Mouse (Mus musculus): ENCODE measurements around the gene Fscn1. TPM values are rescaled to one million over a fixed set of nuclear protein-coding genes. Genes with fewer than 3 reads are reported as not detected.
A peak's percentile ranks its signal among the peaks of the same experiment; 100 is the strongest.

Gene Fscn1
- polyA plus RNA-seq, 1 experiment: 28.5 TPM

- no peak overlapping the region for H3K27ac ChIP-seq (ENCODE audit: insufficient read depth, low read depth, low read length)
Observed at GRCm38 (mm10) chr5:142935642-142936335, 24.4 kb upstream of the Fscn1 start.

DNA sequence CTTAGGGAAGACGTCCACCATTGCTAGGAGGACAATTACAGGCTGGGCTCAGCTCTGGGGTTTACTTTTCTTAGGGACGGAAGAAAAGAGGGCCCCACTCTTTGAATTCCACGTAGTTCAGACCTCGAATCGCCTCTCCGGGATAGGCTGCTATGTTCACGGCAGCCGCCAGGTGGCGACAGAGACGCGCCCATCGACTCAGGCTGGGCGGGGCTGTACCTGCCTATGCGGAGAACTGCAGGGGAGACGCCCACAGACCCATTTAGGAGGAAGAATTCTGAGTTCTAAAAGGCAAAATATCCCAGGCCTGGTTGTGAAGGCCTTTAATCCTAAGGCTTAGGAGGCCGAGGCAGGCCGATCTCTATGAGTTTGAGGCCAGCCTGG lies 23.8 kb upstream of the Fscn1 start:
- WGBS: 6% methylated on average over 17 of the region's 17 CpGs
- H3K4me1 ChIP-seq (ENCODE audit: control insufficient read depth, insufficient read depth, low read length): 0 out of 2 replicates have a peak, but pooled peaks cover 4% of the 10 kb centered on the region
- no peaks in the 10 kb centered on the region for H3K36me3 ChIP-seq (ENCODE audit: control insufficient read depth, insufficient read depth, low read length)
- peak; percentile 81 for DNase-seq
- no peak overlapping the region for H3K4me3 ChIP-seq (ENCODE audit: insufficient read depth, low read depth, low read length)
- H3K27ac ChIP-seq (ENCODE audit: insufficient read depth, low read depth, low read length): no peak overlapping the region
- TF ChIP-seq POLR2A (IDR thresholded peaks at IDR 0.05; ENCODE audit: low read depth, low read length) (no peak), CTCF (conservative IDR thresholded peaks at IDR 0.05; ENCODE audit: insufficient read depth, insufficient read length, low read depth, low read length) (peak; percentile 90)
- H3K27me3 ChIP-seq (replicated peaks; ENCODE audit: control insufficient read depth, insufficient read depth, low read length): no peaks in the 10 kb centered on the region

More at GRCm38 (mm10) chr5:142935642-142936335, 24.4 kb upstream of the Fscn1 start:
- WGBS: 20% methylated on average over 13 of the region's 13 CpGs
- TF ChIP-seq CTCF (conservative IDR thresholded peaks at IDR 0.05; ENCODE audit: insufficient read depth, insufficient read length, low read depth, low read length): peak; percentile 53
- TF ChIP-seq POLR2A (IDR thresholded peaks at IDR 0.05; ENCODE audit: low read depth, low read length): no peak
- no peaks in the 10 kb centered on the region for H3K27me3 ChIP-seq (replicated peaks; ENCODE audit: control insufficient read depth, insufficient read depth, low read length)
- no peaks in the 10 kb centered on the region for H3K36me3 ChIP-seq (ENCODE audit: control insufficient read depth, insufficient read depth, low read length)
- H3K4me1 ChIP-seq (ENCODE audit: control insufficient read depth, insufficient read depth, low read length): 0 out of 2 replicates have a peak, but pooled peaks cover 4% of the 10 kb centered on the region
- peak; percentile 92 for DNase-seq
- H3K4me3 ChIP-seq (ENCODE audit: insufficient read depth, low read depth, low read length): no peak overlapping the region

DNA sequence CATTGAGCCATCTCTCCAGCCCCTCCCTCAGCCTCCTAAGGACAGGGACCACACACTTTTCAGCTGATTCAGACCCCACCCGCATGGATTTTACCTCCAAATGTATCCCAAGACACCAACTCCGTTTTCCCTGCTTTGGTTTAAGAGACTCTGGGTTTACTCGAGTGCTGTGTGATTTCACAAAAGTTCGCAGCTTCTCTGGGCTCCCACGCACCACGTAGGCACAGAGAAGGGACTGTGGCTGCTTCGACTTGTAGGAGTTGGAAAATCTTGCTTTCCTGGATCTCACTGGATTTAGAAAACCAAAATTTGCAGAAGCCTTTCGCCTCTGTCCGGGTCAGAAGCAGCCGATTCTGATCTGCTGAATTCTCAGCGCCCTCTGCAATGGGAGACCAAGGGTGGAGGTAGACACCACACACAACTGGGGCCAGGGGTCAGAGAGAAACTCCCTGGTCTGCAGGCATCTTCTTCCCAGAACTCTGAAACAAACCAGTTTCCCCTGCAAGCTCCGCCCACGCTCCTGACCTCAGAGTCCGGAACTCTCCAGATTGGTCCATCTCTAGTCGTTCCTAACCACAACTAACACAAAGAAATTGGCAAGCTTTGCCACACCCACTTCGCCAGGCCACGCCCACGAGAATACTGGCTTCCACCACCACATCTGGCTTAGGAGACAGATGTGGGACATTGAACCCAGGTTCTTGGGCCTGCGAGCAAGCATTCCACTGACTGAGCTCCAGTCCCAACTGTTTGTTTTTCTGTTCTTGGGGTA lies 22.0 kb upstream of the Fscn1 start:
- Histone ChIP-seq H3K4me3 (ENCODE audit: insufficient read depth, low read depth, low read length) (no peak overlapping the region), H3K36me3 (ENCODE audit: control insufficient read depth, insufficient read depth, low read length) (no peaks in the 10 kb centered on the region), H3K4me1 (ENCODE audit: control insufficient read depth, insufficient read depth, low read length) (0 out of 2 replicates have a peak, but pooled peaks cover 4% of the 10 kb centered on the region), H3K27ac (ENCODE audit: insufficient read depth, low read depth, low read length) (no peak overlapping the region), H3K27me3 (replicated peaks; ENCODE audit: control insufficient read depth, insufficient read depth, low read length) (no peaks in the 10 kb centered on the region)
- 42% methylated on average over 19 of the region's 19 CpGs for WGBS
- no peak for DNase-seq
- no peak for TF ChIP-seq CTCF (conservative IDR thresholded peaks at IDR 0.05; ENCODE audit: insufficient read depth, insufficient read length, low read depth, low read length)

DNA sequence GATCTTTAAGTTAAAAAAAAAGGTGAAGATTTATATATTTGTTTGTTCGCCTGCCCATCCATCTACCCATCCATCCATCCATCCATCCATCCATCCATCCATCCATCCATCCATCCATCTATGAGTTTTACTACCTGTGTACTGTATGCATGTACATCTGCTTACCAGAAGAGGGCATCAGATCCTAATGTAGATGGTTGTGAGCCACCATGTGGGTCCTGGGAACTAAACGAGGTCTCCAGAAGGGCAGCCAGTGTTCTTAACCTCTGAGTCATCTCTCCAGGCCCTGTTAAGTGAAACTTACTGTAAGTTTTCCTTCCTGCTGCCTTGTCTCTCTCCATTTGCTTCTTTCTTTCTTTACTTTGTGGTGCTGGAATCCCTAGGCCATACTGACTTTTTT lies 19.8 kb upstream of the Fscn1 start:
- H3K4me3 ChIP-seq (ENCODE audit: insufficient read depth, low read depth, low read length): no peak overlapping the region
- no peak for DNase-seq
- no peaks in the 10 kb centered on the region for H3K27me3 ChIP-seq (replicated peaks; ENCODE audit: control insufficient read depth, insufficient read depth, low read length)
- TF ChIP-seq CTCF (conservative IDR thresholded peaks at IDR 0.05; ENCODE audit: insufficient read depth, insufficient read length, low read depth, low read length) (0 out of 2 replicates have a peak, but pooled peaks have one; percentile 3), POLR2A (IDR thresholded peaks at IDR 0.05; ENCODE audit: low read depth, low read length) (no peak)
- WGBS: 73% methylated on average over 2 of the region's 2 CpGs
- 0 out of 2 replicates have a peak, but pooled peaks cover 4% of the 10 kb centered on the region for H3K4me1 ChIP-seq (ENCODE audit: control insufficient read depth, insufficient read depth, low read length)
- H3K27ac ChIP-seq (ENCODE audit: insufficient read depth, low read depth, low read length): no peak overlapping the region
- H3K36me3 ChIP-seq (ENCODE audit: control insufficient read depth, insufficient read depth, low read length): no peaks in the 10 kb centered on the region

- TF ChIP-seq CTCF (conservative IDR thresholded peaks at IDR 0.05; ENCODE audit: insufficient read depth, insufficient read length, low read depth, low read length) (no peak), POLR2A (IDR thresholded peaks at IDR 0.05; ENCODE audit: low read depth, low read length) (no peak)
- no peaks in the 10 kb centered on the region for H3K4me1 ChIP-seq (ENCODE audit: control insufficient read depth, insufficient read depth, low read length)
- H3K27ac ChIP-seq (ENCODE audit: insufficient read depth, low read depth, low read length): no peak overlapping the region
- H3K4me3 ChIP-seq (ENCODE audit: insufficient read depth, low read depth, low read length): no peak overlapping the region
- DNase-seq: peak; percentile 81
- no peaks in the 10 kb centered on the region for H3K27me3 ChIP-seq (replicated peaks; ENCODE audit: control insufficient read depth, insufficient read depth, low read length)
- 56% methylated on average over 8 of the region's 8 CpGs for WGBS
- no peaks in the 10 kb centered on the region for H3K36me3 ChIP-seq (ENCODE audit: control insufficient read depth, insufficient read depth, low read length)
Observed at GRCm38 (mm10) chr5:142944979-142945682, 15.0 kb upstream of the Fscn1 start.

GRCm38 (mm10) chr5:142947460-142947859 lies 12.7 kb upstream of the Fscn1 start:
- TF ChIP-seq CTCF (conservative IDR thresholded peaks at IDR 0.05; ENCODE audit: insufficient read depth, insufficient read length, low read depth, low read length) (no peak), POLR2A (IDR thresholded peaks at IDR 0.05; ENCODE audit: low read depth, low read length) (no peak)
- H3K27ac ChIP-seq (ENCODE audit: insufficient read depth, low read depth, low read length): no peak overlapping the region
- no peaks in the 10 kb centered on the region for H3K27me3 ChIP-seq (replicated peaks; ENCODE audit: control insufficient read depth, insufficient read depth, low read length)
- DNase-seq: no peak
- whole genome bisulfite sequencing: 70% methylated on average over 7 of the region's 7 CpGs
- H3K4me3 ChIP-seq (ENCODE audit: insufficient read depth, low read depth, low read length): no peak overlapping the region
- no peaks in the 10 kb centered on the region for H3K4me1 ChIP-seq (ENCODE audit: control insufficient read depth, insufficient read depth, low read length)
- no peaks in the 10 kb centered on the region for H3K36me3 ChIP-seq (ENCODE audit: control insufficient read depth, insufficient read depth, low read length)
